Mouse (Mus musculus) thymus, postnatal 25 days (tissue): ENCODE results near the gene Secisbp2l.

ENCODE experiments used
- DNase-seq: peaks from one replicate; pipeline ENCODE4 v3.0.0; 2022

Secisbp2l gene

DNA sequence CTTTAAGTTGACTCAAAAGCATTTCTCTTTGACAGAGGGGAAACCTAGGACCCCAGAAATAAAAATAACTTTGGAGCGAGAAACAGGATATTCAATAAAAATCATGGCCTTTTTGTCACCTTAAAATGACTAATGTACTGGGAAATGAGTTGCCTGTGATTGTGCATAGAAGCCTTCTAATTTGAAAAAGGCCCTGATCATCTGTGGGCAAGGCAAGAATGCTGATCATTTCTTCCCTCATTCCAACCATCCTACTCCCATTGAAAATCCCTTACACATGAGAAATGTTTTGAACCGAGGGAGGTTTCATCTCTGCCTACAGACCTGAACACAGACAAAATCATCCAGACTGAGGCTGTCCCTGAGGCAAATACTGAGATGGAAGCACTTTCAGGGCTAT lies 79.8 kb downstream of the Secisbp2l start:
- DNase-seq, result no peak

DNA sequence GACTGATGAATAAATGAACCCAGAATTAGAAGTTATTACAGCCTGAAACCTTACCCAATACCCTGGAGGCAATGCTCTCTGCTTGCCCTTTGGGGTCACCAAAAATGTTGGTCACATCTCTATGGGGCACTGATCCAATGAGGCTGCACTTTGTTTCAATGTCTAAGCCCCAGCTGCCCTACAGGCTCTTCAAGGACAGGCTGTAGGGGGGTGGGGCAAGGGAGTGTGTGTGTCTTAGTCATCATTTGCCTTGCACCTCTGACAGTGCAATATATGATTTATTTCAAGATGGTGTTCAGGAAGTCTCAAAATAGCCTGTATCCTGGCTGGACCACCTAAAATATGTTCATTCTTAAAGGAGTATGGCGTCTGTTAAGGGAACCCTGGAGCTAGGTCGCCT lies 81.1 kb downstream of the Secisbp2l start:
- no peak for DNase-seq

- no peak for DNase-seq
Measured at GRCm38 (mm10) chr2:125696219-125696618, 86.5 kb downstream of the Secisbp2l start.

DNA sequence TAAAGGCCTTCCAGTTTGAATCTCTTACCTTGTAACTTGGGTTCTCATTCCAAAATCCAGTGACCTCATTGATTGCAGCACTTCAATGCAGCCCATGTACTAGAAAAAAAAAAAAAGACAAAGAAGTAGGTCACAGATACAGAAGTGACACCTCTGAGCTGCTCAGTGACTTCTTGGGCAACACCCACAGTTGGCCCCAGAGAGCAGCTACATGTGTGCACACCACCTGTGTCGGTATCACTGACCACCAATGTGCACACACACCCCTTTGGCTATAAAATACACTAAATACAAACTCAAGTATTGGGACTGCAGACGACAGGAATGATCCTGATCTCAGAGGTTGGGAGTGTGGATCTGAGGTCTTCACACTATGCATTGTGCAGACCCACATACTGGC lies 87.9 kb downstream of the Secisbp2l start:
- no peak for DNase-seq

DNA sequence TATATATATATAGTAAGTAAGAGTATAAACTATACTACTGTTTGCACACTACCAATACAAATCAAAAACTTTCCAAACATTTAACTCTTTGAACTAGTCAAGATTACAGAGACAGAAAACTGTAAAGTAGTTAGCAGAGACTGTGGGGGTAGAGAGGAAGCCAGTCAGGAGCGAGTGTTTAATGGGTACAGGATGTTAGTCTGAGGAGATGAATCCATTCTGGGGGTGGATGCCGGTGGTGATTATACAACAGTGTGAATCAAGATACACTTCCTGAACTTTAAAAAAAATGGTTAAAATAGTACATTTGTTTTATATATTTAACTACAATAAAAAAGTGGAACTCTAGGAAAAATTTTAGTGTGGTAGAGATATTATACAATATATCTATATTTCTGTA lies 90.7 kb downstream of the Secisbp2l start:
- no peak for DNase-seq
